Mouse (Mus musculus) liver, embryonic 11.5 days (tissue): Measurements from ENCODE around the gene Chpf2. TPM values are rescaled to one million over a fixed set of nuclear protein-coding genes. Genes with fewer than 3 reads are reported as not detected.

ENCODE experiments used
- ATAC-seq: fragments of 200-750 bp; cut with Nextera tagmentation; replicated peaks from 2 replicates; pipeline ENCODE4 v1.8.0; 2017; ENCODE audit warnings: moderate number of reproducible peaks, mild to moderate bottlenecking, moderate TSS enrichment, moderate library complexity; ENCODE audit not compliant: low FRiP score
- DNase-seq: peaks from one replicate; pipeline ENCODE4 v3.0.0-alpha.2; 2017; ENCODE audit warnings: low spot score
- H3K27ac ChIP-seq: fragments of 300-500 bp; sonication (generic); 2 replicates; pipeline ENCODE4 v1.5.1; 2014; ENCODE audit warnings: mild to moderate bottlenecking, low read depth, low read length, control low read depth
- H3K27me3 ChIP-seq: fragments of 300-500 bp; sonication (generic); replicated peaks from 2 replicates; pipeline ENCODE4 v1.6.1; 2014; ENCODE audit warnings: low read length, mixed read lengths; ENCODE audit not compliant: control insufficient read depth, insufficient read depth
- H3K36me3 ChIP-seq: fragments of 300-500 bp; sonication (generic); 2 replicates; pipeline ENCODE4 v1.6.1; 2014; ENCODE audit warnings: mild to moderate bottlenecking, low read length, moderate library complexity, mixed read lengths; ENCODE audit not compliant: control insufficient read depth, insufficient read depth
- H3K4me1 ChIP-seq: fragments of 300-500 bp; sonication (generic); replicated peaks from 2 replicates; pipeline ENCODE4 v1.6.1; 2014; ENCODE audit warnings: low read length, mixed read lengths; ENCODE audit not compliant: control insufficient read depth, insufficient read depth
- H3K4me2 ChIP-seq: fragments of 300-500 bp; sonication (generic); 2 replicates; pipeline ENCODE4 v1.6.1; 2014; ENCODE audit warnings: mild to moderate bottlenecking, control low read depth, moderate library complexity
- H3K4me3 ChIP-seq: fragments of 300-500 bp; sonication (generic); 2 replicates; pipeline ENCODE4 v1.5.1; 2014; ENCODE audit warnings: low read depth, low read length, control low read depth
- H3K9ac ChIP-seq: fragments of 300-500 bp; sonication (generic); 2 replicates; pipeline ENCODE4 v1.6.1; 2014; ENCODE audit warnings: low read depth, low read length, control low read depth
- H3K9me3 ChIP-seq: fragments of 300-500 bp; sonication (generic); 2 replicates; pipeline ENCODE4 v1.6.1; 2016; ENCODE audit warnings: low read length, inconsistent platforms, mixed read lengths; ENCODE audit not compliant: control insufficient read depth
- WGBS: fragments of 180-500 bp; shearing (Covaris S2); extraction: QIAGEN DNeasy Blood & Tissue Kit; methylation state at CpG from one replicate; pipeline ENCODE4 v1.1.7; 2014; 5-methylcytosine and 5-hydroxymethylcytosine counted together
- polyA plus RNA-seq: library from polyadenylated mRNA; unstranded; fragments of >200 nt; fragmentation: Nextera tagmentation; extraction: Ambion mirVana; gene quantifications from 2 replicates; pipeline ENCODE4 v1.2.1, GENCODE M21; 2014

Gene Chpf2
- polyA plus RNA-seq, 1 experiment from 2014 or later, result 14.6 TPM

DNA sequence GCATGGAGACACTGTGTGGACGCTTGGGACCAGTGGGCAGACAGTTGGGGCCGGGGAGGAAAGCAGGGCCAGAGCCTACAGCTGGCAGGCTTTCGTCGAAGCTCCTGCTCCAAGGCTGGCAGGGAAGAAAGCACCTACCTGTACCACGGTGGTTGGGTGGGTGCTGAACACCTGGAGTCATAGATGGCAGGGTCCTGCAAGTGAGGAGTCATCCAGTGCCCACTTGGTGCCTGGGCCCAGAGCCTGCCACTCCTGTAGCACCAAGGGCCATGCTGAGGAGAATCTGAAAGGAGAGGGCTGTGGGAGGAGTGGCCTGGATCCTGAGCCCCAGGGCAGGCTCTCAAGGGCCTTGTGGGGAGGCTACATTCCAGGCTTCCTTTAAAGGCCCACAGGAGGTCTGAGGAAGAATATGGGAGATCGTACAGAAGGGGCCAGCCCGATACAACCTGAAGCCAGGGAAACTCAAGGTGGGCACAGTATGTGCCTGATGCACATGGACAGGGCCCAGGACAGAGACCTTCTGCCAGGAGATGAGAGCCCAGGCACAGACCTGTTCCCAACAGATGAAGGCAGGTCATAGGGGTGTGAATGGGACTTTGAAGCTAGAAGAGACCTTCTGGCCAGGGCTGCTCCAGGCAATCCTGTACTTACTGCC, 36.0 kb downstream of the Chpf2 start:
- H3K4me3 ChIP-seq, result no peak overlapping the region
- peaks cover 57% of the 10 kb centered on the region for H3K27me3 ChIP-seq
- no peak overlapping the region for H3K27ac ChIP-seq
- DNase-seq, result no peak
- no peak overlapping the region for H3K4me2 ChIP-seq
- 68% methylated on average over 7 of the region's 7 CpGs for WGBS
- no peaks in the 10 kb centered on the region for H3K36me3 ChIP-seq
- ATAC-seq, result no peak
- no peak overlapping the region for H3K9ac ChIP-seq
- no peaks in the 10 kb centered on the region for H3K9me3 ChIP-seq
- no peaks in the 10 kb centered on the region for H3K4me1 ChIP-seq

DNA sequence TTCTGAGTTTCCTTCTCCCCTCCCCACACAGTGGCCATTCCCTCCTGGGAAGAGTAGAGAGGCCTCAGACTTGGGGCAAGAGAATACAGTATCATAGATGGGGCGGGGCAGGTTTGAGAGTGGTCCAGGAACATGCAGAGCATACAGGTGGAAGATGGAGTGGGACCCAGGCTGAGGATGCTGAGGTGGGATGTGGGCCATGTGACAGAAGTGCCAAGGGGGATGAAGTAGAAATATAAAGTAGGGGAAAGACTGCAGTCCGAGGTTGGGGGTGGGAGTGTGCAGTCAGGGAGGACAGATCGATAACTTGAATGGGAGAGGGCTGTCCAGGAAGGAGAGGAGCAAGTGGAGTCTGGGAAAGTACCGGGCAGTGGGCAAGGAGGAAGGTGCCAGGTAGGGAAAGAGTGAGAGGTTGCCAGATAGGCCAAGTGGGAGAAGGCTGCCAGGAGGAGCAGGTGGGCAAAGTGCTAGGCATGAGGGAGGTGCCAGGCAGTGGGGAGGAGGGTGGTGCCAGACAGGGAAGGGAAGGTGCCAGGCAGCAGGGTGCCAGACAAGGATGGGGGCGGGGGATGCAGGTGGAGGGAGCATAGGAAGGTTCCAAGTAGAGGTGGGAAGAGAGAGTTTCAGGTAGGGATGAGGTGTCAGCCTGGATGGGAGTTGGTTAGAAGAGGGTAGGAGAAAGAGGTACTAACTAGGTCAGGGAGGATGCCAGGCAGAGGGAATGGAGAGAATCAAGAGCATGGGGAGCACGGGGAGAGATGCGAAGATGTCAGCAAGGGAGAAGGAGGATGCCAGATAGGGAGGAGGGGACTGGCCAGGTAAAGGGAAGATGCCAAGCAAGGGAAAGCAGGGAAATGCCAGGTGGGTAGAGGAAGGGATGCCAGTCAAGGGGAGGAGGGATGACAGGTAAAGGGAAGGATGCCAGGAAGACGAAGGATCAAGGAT, 36.8 kb downstream of the Chpf2 start:
- WGBS, result 42% methylated on average over 8 of the region's 8 CpGs
- Histone ChIP-seq H3K4me2 (peak overlapping the region; percentile 60; the same call in 1 of the 2 replicates), H3K4me3 (no peak overlapping the region), H3K9me3 (no peaks in the 10 kb centered on the region), H3K27ac (no peak overlapping the region), H3K4me1 (no peaks in the 10 kb centered on the region), H3K27me3 (peaks cover 57% of the 10 kb centered on the region), H3K36me3 (no peaks in the 10 kb centered on the region), H3K9ac (no peak overlapping the region)
- no peak for ATAC-seq
- no peak for DNase-seq

DNA sequence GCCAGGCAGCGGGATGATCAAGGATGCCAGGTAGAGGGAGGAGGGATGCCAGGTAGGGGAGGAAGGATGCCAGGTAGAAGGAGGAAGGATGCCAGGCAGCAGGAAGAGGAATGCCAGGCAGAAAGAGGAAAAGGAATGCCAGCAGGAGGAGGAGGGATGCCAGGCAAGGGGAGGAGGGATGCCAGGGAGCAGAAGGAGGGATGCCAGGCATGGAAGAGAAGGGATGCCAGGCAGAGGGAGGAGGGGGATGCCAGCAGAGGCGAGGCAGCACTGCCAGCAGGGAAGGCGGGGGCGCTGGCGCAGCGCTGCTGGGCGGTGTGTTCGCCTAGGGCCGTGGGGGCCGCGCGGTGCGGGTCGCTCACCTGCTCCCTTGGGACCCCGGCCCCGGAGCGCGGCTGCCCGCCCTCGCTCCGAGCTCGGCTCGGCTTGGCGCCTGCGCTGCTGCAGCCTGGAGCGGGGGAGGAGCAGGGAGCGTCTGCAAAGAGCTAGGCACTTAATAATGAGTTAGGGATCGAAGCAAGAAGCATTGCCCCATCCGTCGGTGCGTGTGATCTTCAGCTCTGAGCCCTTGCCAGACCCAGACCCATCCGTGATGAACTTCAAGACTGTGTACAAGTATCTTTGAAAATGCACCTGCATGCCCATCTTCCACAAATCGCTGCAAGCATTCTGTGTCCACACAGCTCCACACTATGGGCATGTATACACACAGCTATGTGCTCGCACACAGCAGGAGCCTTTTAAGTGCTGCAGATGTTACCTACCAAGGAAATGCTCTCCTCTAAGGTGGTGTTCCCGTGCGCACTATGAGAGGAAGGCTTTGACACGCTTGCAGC, 37.7 kb downstream of the Chpf2 start, which contains the start of gene Smarcd3:
Smarcd3 (minus strand) TSS at position 426 of the 836 bp plus-strand sequence.
- no peak for DNase-seq
- 6% methylated on average over 37 of the region's 37 CpGs for WGBS
- H3K4me3 ChIP-seq, result peak within 1 kb of the TSS; percentile 48

DNA sequence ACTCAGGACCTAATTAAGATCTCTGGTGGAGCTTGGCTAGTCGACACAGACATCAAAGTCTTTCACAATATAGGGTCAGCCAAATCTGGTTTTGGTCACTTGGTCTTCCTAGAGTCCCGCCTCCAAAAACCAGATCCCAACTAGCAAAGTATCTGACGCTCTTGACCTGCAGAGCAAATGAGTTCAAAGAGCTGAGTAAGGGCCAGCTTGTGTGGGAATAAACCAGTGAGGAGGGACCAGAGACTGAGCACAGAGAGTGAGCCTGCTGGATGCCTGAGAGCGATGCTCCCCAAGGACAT, 38.2 kb downstream of the Chpf2 start:
- no peak for DNase-seq
- Histone ChIP-seq H3K4me1 (no peaks in the 10 kb centered on the region), H3K9me3 (no peaks in the 10 kb centered on the region), H3K9ac (no peak overlapping the region), H3K36me3 (no peaks in the 10 kb centered on the region), H3K27ac (no peak overlapping the region), H3K27me3 (peaks cover 52% of the 10 kb centered on the region), H3K4me3 (no peak overlapping the region), H3K4me2 (peak overlapping the region; percentile 60)
- no peak for ATAC-seq
- WGBS, result 29% methylated on average over 4 of the region's 4 CpGs

More for the DNA sequence above, 37.7 kb downstream of the Chpf2 start, which contains the start of gene Smarcd3:
- H3K36me3 ChIP-seq, result no peaks in the 10 kb centered on the region
- H3K27ac ChIP-seq, result no peak within 1 kb of the TSS
- H3K9ac ChIP-seq, result no peak within 1 kb of the TSS
- peak within 1 kb of the TSS; percentile 60 for H3K4me2 ChIP-seq
- ATAC-seq, result no peak
- H3K27me3 ChIP-seq, result peaks cover 55% of the 10 kb centered on the region
- no peaks in the 10 kb centered on the region for H3K4me1 ChIP-seq
- no peaks in the 10 kb centered on the region for H3K9me3 ChIP-seq

DNA sequence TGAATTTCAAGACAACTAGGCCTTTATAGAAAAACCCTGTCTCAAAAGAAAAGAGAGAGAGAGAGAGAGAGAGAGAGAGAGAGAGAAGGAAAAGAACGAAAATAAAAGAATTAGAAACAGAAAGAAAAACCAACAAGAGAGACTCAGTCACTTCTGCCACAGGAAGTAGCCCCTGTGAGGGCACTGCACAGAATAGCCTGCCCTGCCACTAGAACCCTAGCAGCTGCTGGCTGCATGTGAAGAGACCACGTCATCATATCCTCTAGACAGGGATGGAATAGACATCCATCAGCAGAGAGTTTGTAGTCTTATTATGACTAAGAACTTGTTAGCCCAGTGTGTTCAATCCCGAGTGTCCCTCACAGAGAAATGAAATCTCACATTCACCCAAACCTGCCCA, 43.2 kb downstream of the Chpf2 start:
- Histone ChIP-seq H3K27me3 (peaks cover 7% of the 10 kb centered on the region), H3K4me3 (no peak overlapping the region), H3K4me1 (no peaks in the 10 kb centered on the region), H3K36me3 (no peaks in the 10 kb centered on the region), H3K4me2 (no peak overlapping the region), H3K9me3 (no peaks in the 10 kb centered on the region), H3K27ac (no peak overlapping the region), H3K9ac (no peak overlapping the region)
- DNase-seq, result no peak
- ATAC-seq, result no peak
- 57% methylated on average over 3 of the region's 3 CpGs for WGBS

GRCm38 (mm10) chr5:24635093-24635492, 48.6 kb downstream of the Chpf2 start:
- H3K9me3 ChIP-seq, result no peaks in the 10 kb centered on the region
- H3K4me2 ChIP-seq, result no peak overlapping the region
- H3K27ac ChIP-seq, result no peak overlapping the region
- no peak overlapping the region for H3K4me3 ChIP-seq
- H3K9ac ChIP-seq, result no peak overlapping the region
- DNase-seq (no peak), ATAC-seq (no peak)
- no peaks in the 10 kb centered on the region for H3K4me1 ChIP-seq
- no peaks in the 10 kb centered on the region for H3K36me3 ChIP-seq
- no peaks in the 10 kb centered on the region for H3K27me3 ChIP-seq
- WGBS, result 30% methylated on average over 1 of the region's 1 CpGs

DNA sequence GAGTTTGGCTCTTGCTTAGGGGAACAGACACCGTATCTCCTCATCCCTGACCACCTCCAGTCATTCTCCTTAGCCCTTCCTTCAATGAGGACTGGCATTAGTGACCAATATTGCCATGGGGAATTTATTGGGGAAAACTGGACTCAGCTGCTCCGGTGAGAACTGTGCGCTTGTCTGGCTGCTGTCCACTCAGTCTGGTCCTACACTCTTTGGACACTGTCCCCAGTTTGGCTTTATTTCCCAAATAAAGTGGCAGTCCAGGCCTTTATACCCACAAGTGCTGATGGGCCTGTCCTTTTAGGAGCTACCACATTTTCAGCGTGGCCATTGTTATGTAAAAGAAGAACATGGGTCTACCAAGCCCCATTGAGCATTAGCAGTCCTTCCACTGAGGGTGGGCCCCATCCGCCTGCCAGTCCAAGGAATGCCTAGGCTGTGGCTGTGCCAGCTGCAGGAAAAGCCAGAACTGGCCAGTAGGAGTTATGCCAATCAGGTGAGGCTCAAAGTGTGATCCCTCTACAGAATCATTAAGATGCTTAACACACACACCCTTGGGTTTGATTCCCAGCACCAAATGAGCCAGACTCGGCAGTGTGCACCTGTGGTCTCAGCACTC, 49.1 kb downstream of the Chpf2 start:
- Histone ChIP-seq H3K9me3 (no peaks in the 10 kb centered on the region), H3K36me3 (no peaks in the 10 kb centered on the region), H3K9ac (no peak overlapping the region), H3K27ac (no peak overlapping the region), H3K4me3 (no peak overlapping the region), H3K27me3 (no peaks in the 10 kb centered on the region), H3K4me2 (no peak overlapping the region), H3K4me1 (no peaks in the 10 kb centered on the region)
- ATAC-seq (no peak), DNase-seq (no peak)
- WGBS, result 77% methylated on average over 6 of the region's 6 CpGs

GRCm38 (mm10) chr5:24636987-24637386, 50.4 kb downstream of the Chpf2 start:
- Histone ChIP-seq H3K4me3 (no peak overlapping the region), H3K27ac (no peak overlapping the region), H3K9me3 (no peaks in the 10 kb centered on the region), H3K9ac (no peak overlapping the region), H3K4me2 (no peak overlapping the region), H3K36me3 (no peaks in the 10 kb centered on the region), H3K27me3 (no peaks in the 10 kb centered on the region), H3K4me1 (no peaks in the 10 kb centered on the region)
- ATAC-seq, result no peak
- 74% methylated on average over 4 of the region's 4 CpGs for WGBS
- no peak for DNase-seq
